Mouse (Mus musculus) bone marrow, adult 2 months (tissue): ENCODE results near the gene Ndufb10.

Experiments used
- CTCF ChIP-seq: fragments of 200-500 bp; IDR thresholded peaks from 2 replicates; pipeline ENCODE4 v1.5.1; 2011; ENCODE audit warnings: low read length, control low read depth; ENCODE audit not compliant: control insufficient read depth, insufficient read depth
- POLR2A ChIP-seq: fragments of 200-500 bp; IDR thresholded peaks from 2 replicates; pipeline ENCODE4 v1.6.1; 2011; ENCODE audit warnings: low read depth, mild to moderate bottlenecking, control low read depth, low read length, borderline replicate concordance; ENCODE audit not compliant: control insufficient read depth

DNA sequence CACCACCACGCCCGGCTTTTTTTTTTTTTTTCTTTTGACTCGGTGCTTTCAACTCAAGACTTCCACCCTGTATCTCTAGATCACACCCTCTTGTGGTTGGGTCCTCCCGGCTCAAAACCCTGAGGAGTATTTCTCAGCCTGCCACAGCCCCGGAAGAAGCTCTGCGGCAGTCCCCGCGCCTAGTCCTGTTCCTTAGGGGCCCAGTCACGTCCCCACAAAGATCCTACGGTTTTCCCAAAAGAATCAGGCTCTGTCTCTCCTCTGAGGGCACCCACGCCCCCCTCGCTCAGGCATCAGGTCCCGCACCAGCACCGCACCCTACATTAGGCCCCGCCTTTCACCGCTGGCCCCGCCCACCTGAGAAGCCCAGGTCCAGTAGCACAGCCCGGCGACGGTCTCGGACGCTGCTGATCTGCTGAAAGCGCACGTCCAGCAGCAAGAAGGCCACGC is 37.1 kb downstream of the Ndufb10 start:
- no peak for TF ChIP-seq CTCF
- no peak; the same call in 1 of the 2 replicates for TF ChIP-seq POLR2A
